Mouse (Mus musculus) myocyte (in vitro differentiated cells): ENCODE results near the gene St8sia1.

Experiments used
- CEBPB ChIP-seq: IDR thresholded peaks from 2 replicates; pipeline ENCODE4 v1.6.1; 2011; ENCODE audit warnings: mild to moderate bottlenecking, moderate library complexity; ENCODE audit not compliant: poor library complexity, insufficient read depth, severe bottlenecking
- MYOD1 ChIP-seq, 3 experiments: IDR thresholded peaks; one replicate each; pipeline ENCODE4 v1.6.1; 2011; ENCODE audit warnings: control low read depth in 2 of 3, low read depth in 2 of 3, mild to moderate bottlenecking in 2 of 3, moderate library complexity in 1 of 3; ENCODE audit not compliant: insufficient read length in 2 of 3, control insufficient read depth in 1 of 3
- POLR2A ChIP-seq: IDR thresholded peaks from one replicate; pipeline ENCODE4 v1.6.1; 2011; ENCODE audit warnings: low read depth, mild to moderate bottlenecking, control low read depth, moderate library complexity; ENCODE audit not compliant: insufficient read length
- USF1 ChIP-seq: IDR thresholded peaks from one replicate; pipeline ENCODE4 v1.6.1; 2011; ENCODE audit warnings: low read depth, mild to moderate bottlenecking, control low read depth, moderate library complexity

DNA sequence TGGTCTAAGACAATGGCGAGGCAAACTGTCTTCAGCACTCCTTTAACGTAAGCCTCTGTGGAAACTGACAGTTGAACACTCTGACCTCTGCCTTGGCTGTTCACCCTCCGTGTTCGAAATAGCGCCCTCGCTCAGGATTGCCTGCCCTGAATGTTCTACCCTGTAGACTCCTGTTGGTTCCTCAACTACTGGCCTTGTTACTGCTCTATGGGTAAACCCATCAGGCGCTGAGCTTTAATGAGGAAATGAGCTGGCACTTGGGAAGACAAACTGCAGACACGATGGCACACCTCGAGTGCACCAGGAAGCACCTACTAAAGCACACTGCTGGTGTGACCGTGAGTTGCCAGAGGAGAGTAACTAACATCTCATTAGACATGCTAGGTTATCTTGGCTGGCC, 49.6 kb downstream of the St8sia1 start:
- no peak for TF ChIP-seq POLR2A
- TF ChIP-seq USF1 = no peak
- TF ChIP-seq MYOD1 (IDR thresholded peaks at IDR 0.05; ENCODE audit: control insufficient read depth in 1 of 3, insufficient read length in 2 of 3, low read depth in 2 of 3) = no peak
- no peak for TF ChIP-seq CEBPB
